Mouse (Mus musculus) C2C12 (cell line): ENCODE measurements around the gene Efcab2.

Source experiments
- CTCF ChIP-seq: IDR thresholded peaks from one replicate; pipeline ENCODE4 v1.5.1; 2011; ENCODE audit not compliant: control insufficient read depth, insufficient read depth, insufficient read length
- MAX ChIP-seq: IDR thresholded peaks from one replicate; pipeline ENCODE4 v1.6.1; 2011; ENCODE audit warnings: mild to moderate bottlenecking, control low read depth
- MYOD1 ChIP-seq: IDR thresholded peaks from one replicate; pipeline ENCODE4 v1.6.1; 2011; ENCODE audit warnings: low read depth; ENCODE audit not compliant: control insufficient read depth, insufficient read length

DNA sequence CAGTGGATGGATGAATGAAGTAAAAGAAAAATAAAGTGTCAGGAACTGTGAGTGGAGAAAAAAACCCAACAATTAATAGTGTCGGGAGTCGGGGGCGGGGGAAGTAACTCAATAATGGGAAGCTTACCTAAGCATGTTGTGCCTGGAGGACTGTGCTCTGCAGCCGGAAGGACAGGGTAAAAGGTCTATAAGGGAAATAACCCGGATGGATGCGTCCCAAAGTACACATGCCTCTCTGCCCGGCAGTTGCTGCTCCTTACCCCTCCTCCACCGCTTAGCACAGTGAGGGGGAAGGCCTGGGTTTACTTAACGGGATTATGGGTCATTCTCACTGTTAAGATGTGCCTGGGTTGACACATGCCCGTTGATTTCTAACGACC is 36.6 kb upstream of the Efcab2 start:
- TF ChIP-seq CTCF: no peak
- no peak for TF ChIP-seq MAX
- no peak for TF ChIP-seq MYOD1
